Mouse (Mus musculus): ENCODE measurements around the gene Mtfmt. TPM values are rescaled to one million over a fixed set of nuclear protein-coding genes. Genes with fewer than 3 reads are reported as not detected.
A peak's percentile ranks its signal among the peaks of the same experiment; 100 is the strongest.

Mtfmt gene
- total RNA-seq (2021) = 10 to 100 TPM in 1 of 2 experiments, 1 to 10 TPM in 1; 9.5 to 10.3 TPM
- long read RNA-seq, experiment 1, transcript Mtfmt-201 (9 exons, 2,042 nt) = major isoform, 10 of 14 reads
- long read RNA-seq, experiment 1, partial matches to known transcripts = 1 of 14 reads
- long read RNA-seq, experiment 1, other reads (novel, unspliced or antisense) = 3 of 14 reads
- long read RNA-seq, experiment 2, partial matches to known transcripts = 1 of 5 reads
- long read RNA-seq, experiment 2, other reads (novel, unspliced or antisense) = 0 of 5 reads

DNA sequence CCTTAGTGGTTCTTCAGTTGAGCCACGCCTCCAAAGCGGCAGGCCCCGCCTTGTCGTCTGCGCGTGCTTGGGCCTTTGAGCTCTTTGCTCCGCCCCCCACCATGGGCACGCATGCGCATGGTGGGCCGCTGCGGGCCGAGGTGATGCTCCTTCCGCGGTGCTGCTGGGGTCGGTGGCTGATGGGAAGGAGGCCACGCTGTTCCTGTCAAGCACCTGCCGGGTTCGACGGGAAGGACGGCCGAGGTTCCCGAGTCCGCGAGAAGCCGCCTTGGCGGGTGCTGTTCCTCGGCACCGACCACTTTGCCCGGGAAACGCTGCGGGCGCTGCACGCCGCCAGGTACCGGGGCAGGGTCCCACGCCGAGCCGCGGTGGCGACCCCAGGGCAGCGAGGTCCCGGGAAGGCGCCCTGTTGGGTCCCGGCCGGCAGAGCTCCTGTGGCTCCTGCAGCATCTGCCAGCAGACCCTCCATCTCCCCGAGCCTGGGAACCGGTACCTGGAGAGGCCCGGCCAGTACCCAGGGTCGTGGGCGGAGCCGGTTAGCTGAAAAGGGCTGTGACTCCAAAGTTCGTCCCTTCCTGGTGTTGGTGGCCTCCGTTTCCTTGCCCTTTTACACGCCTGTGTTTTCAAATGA is at the start of gene Mtfmt:
Mtfmt (plus strand) TSS at position 112 of the 631 bp plus-strand sequence.
- DNase-seq (ENCODE audit: low spot score in 2 of 2) = peak; percentile 87 to 94

DNA sequence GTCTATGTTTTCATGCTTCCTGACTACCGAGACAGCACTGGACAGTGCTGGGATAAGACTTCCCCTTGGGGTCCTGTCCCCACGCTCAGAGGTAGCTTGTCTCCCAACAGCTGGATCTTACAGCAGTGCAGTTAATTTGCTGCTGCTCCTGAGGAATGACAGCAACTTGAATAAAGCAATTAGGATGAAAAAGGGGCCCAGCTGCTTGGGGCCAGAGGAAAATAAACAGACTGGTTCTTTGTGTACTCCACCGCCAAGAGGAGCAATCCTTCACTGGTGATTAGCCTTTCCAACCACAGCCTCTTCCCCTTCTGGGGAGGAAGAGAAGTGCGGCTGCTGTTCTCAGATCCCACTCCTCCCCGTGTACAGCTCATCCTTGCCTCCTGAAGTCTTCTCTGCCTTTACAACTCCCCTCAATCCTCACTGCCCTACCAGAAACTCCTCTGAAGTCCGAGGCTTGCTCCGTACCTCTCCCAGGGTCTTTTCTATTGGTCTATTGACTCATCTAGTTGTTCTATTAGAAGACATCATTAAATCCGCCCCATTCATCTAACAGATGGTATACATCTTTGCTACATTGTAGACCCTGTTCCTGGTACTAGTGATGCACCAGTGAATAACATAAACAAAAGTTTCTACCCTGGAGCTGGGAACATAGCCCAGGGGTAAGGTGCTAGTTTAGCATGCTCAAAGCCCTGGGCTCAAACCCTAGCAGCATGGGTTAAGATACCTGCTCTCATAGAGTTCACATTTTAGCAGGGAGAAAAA is 49.0 kb upstream of the Mtfmt start:
- DNase-seq (ENCODE audit: low spot score in 2 of 2) = no peak

DNA sequence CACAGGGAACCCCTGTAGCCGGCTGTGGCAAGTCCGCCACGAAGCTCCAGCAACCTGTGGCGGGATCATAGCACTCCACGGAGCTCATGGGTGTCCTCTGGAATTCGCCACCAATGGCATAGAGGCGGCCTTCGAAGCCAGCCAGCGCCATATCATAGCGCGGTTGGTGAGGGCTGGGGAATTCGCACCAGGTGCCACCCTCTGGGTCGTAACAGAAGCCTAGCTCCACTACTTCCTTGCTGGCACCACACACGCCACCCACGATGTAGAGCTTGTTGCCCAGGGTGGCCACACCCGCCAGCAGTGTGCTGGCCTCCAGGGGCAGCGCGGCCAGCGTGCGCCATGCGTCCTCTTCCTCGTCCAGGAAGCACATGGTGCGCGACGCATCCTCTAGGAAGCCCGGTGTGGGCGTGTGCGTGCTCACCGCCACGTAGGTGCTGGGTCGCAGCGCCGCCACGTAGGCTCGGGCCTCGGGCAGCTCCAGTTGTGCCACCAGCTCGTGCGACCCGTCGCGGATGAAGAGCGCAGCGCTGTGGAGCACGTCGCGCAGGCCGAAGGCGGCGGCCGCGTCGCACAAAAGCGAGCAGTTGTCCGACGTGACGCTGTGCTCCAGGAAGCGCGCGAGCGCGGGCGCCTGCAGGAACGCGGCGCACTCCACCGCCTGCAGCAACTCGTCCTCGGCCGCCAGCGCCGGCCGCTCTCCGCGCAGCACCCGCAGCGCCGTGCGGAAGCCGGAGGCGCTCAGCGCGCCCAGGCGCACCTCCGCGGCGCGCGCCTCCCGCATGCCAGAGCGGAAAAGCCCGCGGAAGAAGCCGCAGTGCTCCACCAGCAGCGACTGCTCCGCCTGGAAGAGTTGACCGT is 44.6 kb upstream of the Mtfmt start:
- DNase-seq (ENCODE audit: low spot score in 2 of 2) = no peak

DNA sequence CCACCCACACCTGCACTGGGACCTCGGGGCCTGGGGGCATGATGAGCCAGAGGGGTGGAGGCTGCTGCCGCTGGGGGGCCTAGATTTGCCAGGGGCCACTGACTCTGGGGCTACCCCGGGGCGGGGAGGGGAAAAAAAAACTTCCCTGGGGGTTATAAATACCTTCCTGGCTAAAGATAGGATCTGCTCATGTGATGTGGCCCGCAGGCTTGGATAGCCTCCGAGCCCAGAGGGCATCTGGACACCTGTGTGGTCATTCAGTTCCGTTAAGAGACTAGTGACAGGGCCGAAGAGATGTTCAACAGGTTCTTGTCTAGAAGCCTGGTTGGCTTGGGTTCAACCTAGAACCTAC is 44.0 kb upstream of the Mtfmt start, which contains the start of gene Kbtbd13:
Kbtbd13 (minus strand) TSS at position 40 of the 352 bp plus-strand sequence.
- no peak for DNase-seq (ENCODE audit: low spot score in 2 of 2)

DNA sequence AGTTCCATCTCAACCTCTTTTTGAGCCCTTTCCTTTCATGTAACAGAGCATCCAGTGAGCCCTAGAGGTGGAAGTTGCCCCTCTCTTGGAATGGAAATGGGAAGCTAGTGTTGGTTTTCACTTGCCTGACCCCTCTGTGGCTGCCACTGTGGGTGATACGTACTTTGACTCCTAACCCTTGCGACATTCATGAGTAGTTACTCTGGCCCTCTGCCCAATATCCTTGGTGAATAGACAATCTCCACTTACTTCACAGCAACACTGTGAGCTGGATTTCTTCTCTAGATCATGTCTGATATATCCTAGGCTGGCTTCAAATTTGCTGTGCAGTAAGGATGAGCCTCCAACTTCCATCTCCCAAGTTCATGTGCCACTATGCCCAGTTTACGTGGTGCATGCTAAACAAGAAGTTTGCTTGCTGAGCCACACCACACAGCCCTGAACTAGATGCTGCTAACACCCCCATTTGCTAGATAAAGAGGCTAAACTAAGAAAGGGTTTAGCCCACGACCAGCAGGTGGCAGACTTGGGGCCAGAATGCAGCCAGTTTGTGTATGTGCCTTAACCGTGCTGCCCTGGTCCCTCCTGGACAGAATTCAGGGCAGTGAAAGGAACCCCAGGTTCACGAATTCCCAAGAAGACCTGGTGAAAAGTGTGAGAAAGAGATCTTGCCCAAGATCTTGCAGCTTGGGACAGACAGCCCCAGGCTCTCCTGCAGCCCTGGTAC is 42.8 kb upstream of the Mtfmt start:
- peak in 1 of 2 experiments; percentile 71 for DNase-seq (ENCODE audit: low spot score in 2 of 2)

DNA sequence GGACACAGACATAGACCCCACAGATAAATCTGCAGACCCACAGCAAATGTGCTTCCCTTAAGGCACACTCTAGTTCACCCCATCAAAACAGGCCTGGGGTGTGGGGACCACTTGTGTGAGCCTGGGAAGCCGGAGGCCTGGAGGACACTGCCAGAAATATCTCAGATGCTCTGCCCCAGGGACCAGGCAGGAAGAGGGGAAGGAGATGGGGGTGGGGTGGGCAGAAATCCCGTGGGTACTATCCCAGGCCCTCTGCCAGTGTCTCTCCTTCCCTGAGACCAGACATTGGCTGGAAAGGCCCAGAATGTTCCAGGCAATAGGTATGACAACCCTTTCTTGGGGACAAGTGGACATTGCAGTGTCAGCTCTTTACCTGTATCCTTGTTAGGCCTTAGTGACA is 42.0 kb upstream of the Mtfmt start:
- no peak for DNase-seq (ENCODE audit: low spot score in 2 of 2)

DNA sequence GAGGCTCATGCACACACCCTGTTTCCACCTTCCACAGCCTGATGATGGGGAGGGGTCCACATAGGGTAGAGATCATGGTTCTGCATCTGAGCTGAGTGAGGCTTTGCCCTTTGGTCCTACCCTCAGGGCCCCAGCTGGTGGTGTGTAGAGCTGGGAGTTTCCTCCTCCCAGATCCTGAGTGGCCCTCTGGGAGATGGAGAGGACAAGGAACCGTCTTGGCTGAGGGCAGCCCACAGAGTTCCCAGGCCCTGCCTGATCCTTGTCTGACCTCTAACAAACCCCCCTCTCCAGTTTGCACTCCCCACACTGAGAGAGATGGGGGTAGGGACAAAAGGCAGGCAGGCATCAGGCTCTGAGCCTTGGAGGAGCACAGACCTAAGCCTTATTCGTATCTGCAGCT is 41.2 kb upstream of the Mtfmt start:
- no peak for DNase-seq (ENCODE audit: low spot score in 2 of 2)

DNA sequence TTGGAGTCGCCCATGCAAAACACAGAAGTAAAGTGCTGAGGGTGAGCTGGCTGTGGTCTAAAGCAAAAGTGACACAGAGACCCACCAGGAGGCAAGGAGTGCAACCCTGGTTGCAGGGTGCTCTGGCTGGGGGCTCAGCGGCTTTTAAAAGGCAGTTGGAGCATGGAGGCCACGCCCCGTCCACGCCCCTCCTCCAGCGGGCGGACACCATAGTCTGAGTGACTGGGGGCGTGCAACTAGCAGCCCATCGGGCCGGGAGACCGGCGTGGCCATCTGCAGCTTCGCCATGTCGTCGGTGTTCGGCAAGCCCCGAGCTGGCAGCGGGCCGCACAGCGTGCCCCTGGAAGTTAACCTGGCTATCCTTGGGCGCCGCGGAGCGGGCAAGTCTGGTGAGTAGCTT is 37.3 kb upstream of the Mtfmt start, which contains the start of gene Rasl12:
Rasl12 (plus strand) TSS at position 228 of the 400 bp plus-strand sequence.
- peak; percentile 53 to 71 for DNase-seq (ENCODE audit: low spot score in 2 of 2)

DNA sequence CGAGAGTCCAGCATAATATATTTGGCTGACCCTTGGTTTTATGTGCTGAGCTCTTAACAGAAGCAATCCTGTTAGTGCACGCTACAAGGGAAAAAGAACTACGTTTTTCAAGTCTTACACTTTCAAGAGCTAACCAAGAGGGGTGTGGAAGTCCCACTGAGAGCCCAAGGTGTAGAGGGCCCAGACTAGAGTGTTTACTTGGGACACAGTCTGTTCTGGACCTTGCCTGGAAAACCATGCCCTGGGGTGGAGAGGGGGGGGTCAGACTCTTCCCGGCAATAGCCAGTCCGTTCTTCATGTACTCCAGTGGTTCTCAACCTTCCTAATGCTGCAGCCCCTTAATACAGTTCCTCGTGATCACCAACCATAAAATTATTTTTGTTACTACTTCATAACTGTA is 35.6 kb upstream of the Mtfmt start:
- DNase-seq (ENCODE audit: low spot score in 2 of 2) = no peak

DNA sequence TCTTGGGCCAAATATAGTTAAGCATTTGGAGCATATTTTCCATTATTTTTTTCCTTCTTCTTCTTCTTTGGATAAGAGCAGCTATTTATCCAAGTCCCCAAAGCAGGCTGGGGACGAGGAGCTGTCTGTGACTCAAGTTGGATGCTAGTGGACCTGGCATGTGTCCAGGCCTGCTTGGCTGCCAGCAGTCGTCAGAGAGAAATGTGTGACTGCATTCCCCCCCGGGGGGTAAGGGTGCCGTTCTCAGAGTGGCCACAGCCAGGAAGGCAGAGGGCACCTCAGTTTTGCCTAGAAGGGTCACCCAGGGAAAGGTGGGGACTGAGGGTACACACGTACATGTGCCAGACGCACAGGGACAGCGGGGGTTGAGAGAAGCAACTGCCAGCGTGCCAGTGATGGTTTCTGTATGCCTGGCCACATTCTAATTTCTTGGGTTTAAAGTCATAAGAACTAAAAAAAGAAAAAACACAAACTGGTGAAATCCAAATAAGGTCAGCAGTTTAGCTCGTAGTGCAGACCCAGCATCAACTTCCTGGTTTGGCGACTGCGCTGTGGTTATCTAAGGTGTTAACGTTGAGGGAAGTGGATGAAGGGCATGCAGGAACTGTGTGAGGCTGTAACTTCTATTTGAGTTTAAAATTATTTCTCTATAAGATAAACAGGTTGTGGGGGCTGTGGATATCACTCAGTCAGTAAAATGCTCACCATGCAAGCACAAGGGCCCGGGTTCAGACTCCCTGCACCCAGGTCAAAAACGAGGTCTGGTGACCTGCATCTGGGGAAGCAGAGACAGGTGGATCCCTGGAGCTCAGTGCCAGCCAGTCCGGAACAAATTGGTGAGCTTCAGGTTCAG is 31.0 kb upstream of the Mtfmt start:
- DNase-seq (ENCODE audit: low spot score in 2 of 2) = peak; percentile 47 to 63

DNA sequence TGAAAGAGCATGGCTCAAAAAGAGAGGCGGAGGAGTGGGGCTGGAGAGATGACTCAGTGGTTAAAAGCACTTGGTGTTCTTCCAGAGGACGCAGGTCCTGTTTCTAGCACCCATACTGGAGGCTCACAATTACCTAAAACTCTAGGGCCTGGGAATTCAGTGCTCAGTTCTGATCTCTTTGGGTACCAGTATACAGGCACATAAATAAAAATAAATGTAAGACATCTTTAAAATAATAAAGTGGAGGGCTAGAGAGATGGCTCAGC is 30.5 kb upstream of the Mtfmt start:
- DNase-seq (ENCODE audit: low spot score in 2 of 2) = no peak

DNA sequence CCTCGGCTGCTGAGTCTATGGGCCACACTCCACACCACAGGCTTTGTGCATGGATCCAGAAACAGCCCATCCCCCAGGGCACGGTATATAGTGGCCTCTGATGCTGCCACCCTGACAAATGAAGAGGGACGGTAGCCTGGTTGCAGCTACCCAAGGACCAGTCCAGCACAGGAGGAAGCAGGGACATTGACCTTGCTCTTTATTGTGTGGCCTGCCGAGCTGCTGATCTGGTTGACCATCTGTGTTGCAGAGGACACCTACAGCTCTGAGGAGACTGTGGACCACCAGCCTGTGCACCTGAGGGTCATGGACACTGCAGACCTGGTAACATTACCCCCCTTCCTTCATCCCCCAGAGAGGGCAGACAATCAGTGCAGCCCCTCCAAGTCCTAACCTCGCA is 28.3 kb upstream of the Mtfmt start:
- no peak for DNase-seq (ENCODE audit: low spot score in 2 of 2)

DNA sequence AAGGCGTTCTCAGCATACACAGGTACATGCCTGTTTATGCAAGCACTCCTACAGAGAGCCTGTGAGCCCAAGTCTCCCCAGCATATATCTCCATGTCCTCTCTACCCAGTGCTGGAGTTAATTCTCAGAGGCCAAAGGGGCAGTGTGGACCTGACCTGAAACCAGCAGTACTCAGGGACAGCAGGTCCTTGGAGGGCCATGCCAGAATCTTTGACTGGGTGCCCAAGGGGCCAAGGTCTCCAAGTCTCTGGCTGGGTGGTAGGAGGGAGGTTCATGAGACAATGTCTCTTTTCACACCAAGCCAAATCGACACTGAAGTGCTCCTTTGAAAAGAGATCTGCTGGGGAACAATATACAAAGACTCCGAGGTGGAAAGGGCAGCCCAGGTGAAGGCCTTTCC is 27.7 kb upstream of the Mtfmt start:
- DNase-seq (ENCODE audit: low spot score in 2 of 2) = no peak

DNA sequence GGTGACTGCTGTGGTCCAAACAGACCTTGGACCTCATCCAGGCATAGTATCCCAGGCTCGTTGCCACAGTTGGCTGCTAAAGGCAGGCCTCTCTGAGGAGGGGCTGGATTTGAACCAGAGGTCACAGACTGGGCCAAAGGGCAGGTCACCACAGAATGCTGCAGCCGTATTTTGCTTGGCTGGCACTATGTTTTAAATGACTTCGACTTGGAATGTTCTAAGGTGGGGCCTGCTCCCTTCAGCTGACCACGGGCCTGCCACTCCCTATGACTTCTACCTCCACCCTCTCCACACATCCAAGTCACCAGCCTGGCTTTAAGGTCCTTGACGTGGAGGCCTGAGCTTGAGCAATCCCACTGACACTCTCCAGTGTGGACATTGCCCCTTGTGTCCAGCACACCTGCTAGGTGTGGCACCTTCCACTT is 26.7 kb upstream of the Mtfmt start:
- DNase-seq (ENCODE audit: low spot score in 2 of 2) = no peak

DNA sequence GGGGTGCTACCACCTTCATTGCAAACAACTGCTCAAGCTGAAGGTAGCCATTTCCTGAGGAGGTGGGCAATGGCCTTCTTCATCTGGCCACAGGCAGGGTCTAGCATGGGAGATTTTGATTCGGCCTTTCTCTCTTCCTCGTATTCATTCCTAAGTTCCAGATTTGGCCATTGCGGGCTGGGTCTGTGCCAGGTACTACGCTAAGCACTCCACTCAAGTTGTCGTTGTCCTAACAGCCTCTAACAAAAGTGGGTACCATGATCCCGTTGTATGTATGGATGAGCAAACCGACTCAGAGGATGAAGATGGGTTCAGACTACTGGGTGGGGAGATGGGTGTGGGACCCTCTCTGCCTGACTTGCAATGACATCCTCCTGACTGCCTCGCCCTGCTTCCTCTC is 25.2 kb upstream of the Mtfmt start:
- DNase-seq (ENCODE audit: low spot score in 2 of 2) = no peak

DNA sequence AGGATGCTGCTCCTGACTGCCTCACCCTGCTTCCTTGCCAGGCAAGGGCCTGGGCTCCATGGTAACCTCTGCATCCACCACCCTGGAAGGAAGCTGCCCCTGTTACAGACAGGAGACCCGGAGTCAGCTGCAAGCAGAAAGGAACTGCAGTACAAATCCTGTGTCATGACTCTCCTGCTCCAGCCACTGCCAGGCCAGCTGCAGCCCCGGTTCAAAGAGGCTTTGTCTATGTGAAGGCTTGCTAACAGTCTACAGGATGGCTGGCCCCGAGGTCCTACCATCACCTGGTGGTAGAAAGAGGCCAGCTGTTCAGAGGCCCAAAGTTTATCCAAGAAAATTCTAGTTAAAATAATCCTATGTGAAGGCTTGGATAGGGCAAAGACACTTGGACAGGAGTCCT is 24.3 kb upstream of the Mtfmt start:
- no peak for DNase-seq (ENCODE audit: low spot score in 2 of 2)

DNA sequence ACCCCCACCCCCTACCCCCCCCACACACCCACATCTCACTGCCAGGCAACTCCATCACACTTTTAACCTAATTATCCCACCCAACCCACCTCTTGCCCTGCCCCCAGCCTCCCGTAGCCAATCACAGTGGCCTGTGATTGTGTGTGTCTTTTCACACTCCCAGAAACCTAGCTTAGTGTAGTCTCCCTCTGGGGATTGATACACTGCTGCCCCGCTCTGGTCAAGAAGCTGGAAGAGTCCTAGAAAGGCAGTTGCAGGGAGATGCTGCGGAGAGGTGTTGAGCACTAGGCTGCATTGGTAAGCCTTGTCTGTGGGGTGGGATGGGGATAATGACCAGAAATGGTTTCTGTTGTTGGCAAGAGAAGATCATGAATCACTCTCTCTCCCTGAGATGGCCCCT is 17.8 kb upstream of the Mtfmt start:
- no peak for DNase-seq (ENCODE audit: low spot score in 2 of 2)

DNA sequence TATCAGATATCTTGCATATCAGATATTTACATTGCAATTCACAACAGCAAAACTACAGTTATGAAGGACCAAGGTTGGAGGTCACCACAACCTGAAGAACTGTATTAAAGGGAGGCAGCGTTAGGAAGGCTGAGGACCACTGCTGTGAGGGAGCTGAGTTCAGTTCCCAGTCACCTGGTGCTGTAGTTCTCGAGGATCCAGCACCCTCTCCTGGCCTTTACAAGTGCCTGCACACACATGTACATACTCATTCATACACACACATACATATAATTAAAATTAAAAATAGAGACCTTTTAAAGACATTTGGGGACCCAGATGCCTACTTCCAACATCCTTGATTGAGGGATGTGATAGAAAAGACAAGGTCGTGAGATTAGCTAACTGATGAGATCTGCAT is 15.9 kb upstream of the Mtfmt start:
- DNase-seq (ENCODE audit: low spot score in 2 of 2) = no peak

DNA sequence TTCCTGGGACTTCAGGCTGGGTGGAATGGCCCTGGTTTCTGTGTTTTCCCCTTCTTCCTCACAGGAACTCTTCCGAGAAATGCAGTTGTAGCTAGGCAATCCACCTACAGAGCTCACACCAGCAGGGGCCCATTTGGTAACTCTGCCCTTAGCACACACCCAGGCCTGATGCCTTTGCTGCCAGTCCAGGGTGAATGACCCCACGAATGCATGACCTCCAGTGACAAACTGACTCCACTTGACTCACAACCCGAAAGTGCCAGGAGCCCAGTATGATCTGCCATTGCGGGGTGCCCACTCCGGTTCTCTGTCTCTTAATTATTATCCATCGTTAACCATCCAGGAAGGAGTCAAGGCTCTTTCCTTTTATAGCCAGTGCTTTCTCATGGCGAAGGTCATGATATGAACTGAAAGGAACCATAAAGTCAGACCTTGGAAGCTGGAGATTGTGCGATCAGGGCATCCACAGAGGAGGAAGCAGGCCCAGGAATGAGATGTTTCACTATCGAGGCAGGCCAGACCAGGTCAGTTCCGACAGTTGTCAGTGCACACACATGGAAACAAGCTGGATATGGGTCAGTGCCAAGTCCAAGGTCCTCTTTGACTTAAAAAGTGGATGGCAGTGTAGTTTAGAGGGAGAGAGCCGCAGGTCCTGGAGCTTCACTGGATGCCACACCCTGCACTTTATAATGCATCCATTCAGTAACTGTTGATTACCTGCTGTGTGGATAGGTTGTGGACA is 12.7 kb upstream of the Mtfmt start, which contains the start of gene Slc51b:
Slc51b (minus strand) TSS at position 196 of the 742 bp plus-strand sequence.
- no peak for DNase-seq (ENCODE audit: low spot score in 2 of 2)

Measured in gastrocnemius, postnatal 4 days (tissue).